Mouse (Mus musculus): Measurements from ENCODE around the gene Ilk. TPM values are rescaled to one million over a fixed set of nuclear protein-coding genes. Genes with fewer than 3 reads are reported as not detected.

Ilk gene
- total and polyA plus RNA-seq, 3 experiments = 81.4 to 127 (median 84.4) TPM

- no peaks in the 10 kb centered on the region for H3K36me3 ChIP-seq (ENCODE audit: control insufficient read depth, insufficient read depth, low read length)
- H3K27me3 ChIP-seq (ENCODE audit: control insufficient read depth, insufficient read depth, low read length) = no peaks in the 10 kb centered on the region
- no peaks in the 10 kb centered on the region for H3K79me2 ChIP-seq (replicated peaks; ENCODE audit: control insufficient read depth, insufficient read depth, low read length)
- no peak for TF ChIP-seq EP300 (IDR thresholded peaks at IDR 0.05; ENCODE audit: insufficient read depth, low read depth, low read length)
- TF ChIP-seq CTCF (IDR thresholded peaks at IDR 0.05) = no peak
- no peak for DNase-seq
- H3K4me3 ChIP-seq = no peak overlapping the region
- H3K4me1 ChIP-seq (ENCODE audit: control insufficient read depth, insufficient read depth, low read length) = peaks cover 1% of the 10 kb centered on the region; the same call in 1 of the 2 replicates
- intact Hi-C loops (cut with DNase I) = no loop called here
- no peak overlapping the region for H3K27ac ChIP-seq
- no peak overlapping the region for H3K9ac ChIP-seq (ENCODE audit: low read depth, low read length)
- 67% methylated on average over 2 of the region's 2 CpGs for WGBS
Measured at GRCm38 (mm10) chr7:105721916-105722315, 14.5 kb upstream of the Ilk start.

- 72% methylated on average over 4 of the region's 4 CpGs for WGBS
- H3K27ac ChIP-seq = no peak overlapping the region
- peak; percentile 40 for DNase-seq
Measured at GRCm38 (mm10) chr7:105726144-105726979, 10.0 kb upstream of the Ilk start.

GRCm38 (mm10) chr7:105726980-105727325 is 9.4 kb upstream of the Ilk start:
- no peak for TF ChIP-seq EP300 (IDR thresholded peaks at IDR 0.05; ENCODE audit: insufficient read depth, low read depth, low read length)
- TF ChIP-seq CTCF (IDR thresholded peaks at IDR 0.05) = no peak
- TF ChIP-seq POLR2A (IDR thresholded peaks at IDR 0.05; ENCODE audit: insufficient read depth, low read depth, low read length) = no peak
- Histone ChIP-seq H3K36me3 (ENCODE audit: control insufficient read depth, insufficient read depth, low read length) (peaks cover 5% of the 10 kb centered on the region; the same call in 1 of the 2 replicates), H3K27ac (no peak overlapping the region), H3K4me1 (ENCODE audit: control insufficient read depth, insufficient read depth, low read length) (peaks cover 1% of the 10 kb centered on the region), H3K9ac (ENCODE audit: low read depth, low read length) (no peak overlapping the region), H3K27me3 (ENCODE audit: control insufficient read depth, insufficient read depth, low read length) (no peaks in the 10 kb centered on the region), H3K4me3 (no peak overlapping the region), H3K79me2 (replicated peaks; ENCODE audit: control insufficient read depth, insufficient read depth, low read length) (no peaks in the 10 kb centered on the region)
- intact Hi-C loops (cut with DNase I) = loop anchor here (1.0 kb wide), 2 partner anchors 84 to 91 kb away; partner anchors contain the start of gene Mrpl17
- 91% methylated on average over 4 of the region's 4 CpGs for WGBS
- no peak for DNase-seq

More at GRCm38 (mm10) chr7:105726144-105726979, 10.0 kb upstream of the Ilk start:
- Histone ChIP-seq H3K36me3 (ENCODE audit: control insufficient read depth, insufficient read depth, low read length) (peaks cover 5% of the 10 kb centered on the region; the same call in 1 of the 2 replicates), H3K79me2 (replicated peaks; ENCODE audit: control insufficient read depth, insufficient read depth, low read length) (no peaks in the 10 kb centered on the region), H3K4me1 (ENCODE audit: control insufficient read depth, insufficient read depth, low read length) (peaks cover 1% of the 10 kb centered on the region), H3K27me3 (ENCODE audit: control insufficient read depth, insufficient read depth, low read length) (no peaks in the 10 kb centered on the region), H3K9ac (ENCODE audit: low read depth, low read length) (no peak overlapping the region), H3K4me3 (no peak overlapping the region)
- intact Hi-C loops (cut with DNase I) = loop anchor here (1.0 kb wide), 2 partner anchors 85 to 92 kb away; partner anchors contain the start of gene Mrpl17
- TF ChIP-seq POLR2A (IDR thresholded peaks at IDR 0.05; ENCODE audit: insufficient read depth, low read depth, low read length) (peak; percentile 29; the same call in 1 of the 2 replicates), CTCF (IDR thresholded peaks at IDR 0.05) (peak; percentile 97), EP300 (IDR thresholded peaks at IDR 0.05; ENCODE audit: insufficient read depth, low read depth, low read length) (no peak)

- intact Hi-C loops (cut with DNase I) = no loop called here
- WGBS = 58% methylated on average over 6 of the region's 6 CpGs
Measured at GRCm38 (mm10) chr7:105728701-105729428, 7.5 kb upstream of the Ilk start.

GRCm38 (mm10) chr7:105733836-105734235 is 2.6 kb upstream of the Ilk start:
- Histone ChIP-seq H3K4me1 (ENCODE audit: control insufficient read depth, insufficient read depth, low read length) (peaks cover 6% of the 10 kb centered on the region), H3K9ac (ENCODE audit: low read depth, low read length) (no peak overlapping the region), H3K36me3 (ENCODE audit: control insufficient read depth, insufficient read depth, low read length) (peaks cover 1% of the 10 kb centered on the region), H3K27me3 (ENCODE audit: control insufficient read depth, insufficient read depth, low read length) (no peaks in the 10 kb centered on the region), H3K4me3 (no peak overlapping the region), H3K27ac (no peak overlapping the region), H3K79me2 (replicated peaks; ENCODE audit: control insufficient read depth, insufficient read depth, low read length) (no peaks in the 10 kb centered on the region; the same call in 1 of the 2 replicates)
- intact Hi-C loops (cut with DNase I) = loop anchor here (10.0 kb wide), 1 partner anchor 179 kb away; the partner anchor contains the start of gene Smpd1
- TF ChIP-seq POLR2A (IDR thresholded peaks at IDR 0.05; ENCODE audit: insufficient read depth, low read depth, low read length) = no peak
- TF ChIP-seq CTCF (IDR thresholded peaks at IDR 0.05) = no peak
- no peak for TF ChIP-seq EP300 (IDR thresholded peaks at IDR 0.05; ENCODE audit: insufficient read depth, low read depth, low read length)
- WGBS = 94% methylated on average over 11 of the region's 11 CpGs
- peak in 1 of 2 experiments; percentile 14 for DNase-seq

More at GRCm38 (mm10) chr7:105728701-105729428, 7.5 kb upstream of the Ilk start:
- H3K36me3 ChIP-seq (ENCODE audit: control insufficient read depth, insufficient read depth, low read length) = peaks cover 5% of the 10 kb centered on the region; the same call in 1 of the 2 replicates
- TF ChIP-seq CTCF (IDR thresholded peaks at IDR 0.05) (no peak), POLR2A (IDR thresholded peaks at IDR 0.05; ENCODE audit: insufficient read depth, low read depth, low read length) (no peak), EP300 (IDR thresholded peaks at IDR 0.05; ENCODE audit: insufficient read depth, low read depth, low read length) (no peak)
- no peak for DNase-seq
- H3K4me3 ChIP-seq = no peak overlapping the region
- H3K79me2 ChIP-seq (replicated peaks; ENCODE audit: control insufficient read depth, insufficient read depth, low read length) = no peaks in the 10 kb centered on the region; the same call in 1 of the 2 replicates
- peaks cover 1% of the 10 kb centered on the region for H3K4me1 ChIP-seq (ENCODE audit: control insufficient read depth, insufficient read depth, low read length)
- H3K9ac ChIP-seq (ENCODE audit: low read depth, low read length) = no peak overlapping the region
- H3K27me3 ChIP-seq (ENCODE audit: control insufficient read depth, insufficient read depth, low read length) = no peaks in the 10 kb centered on the region
- H3K27ac ChIP-seq = peak overlapping the region; percentile 45
